Mouse (Mus musculus) cerebellum, adult 2 months (tissue): ENCODE measurements around the gene Capn11. TPM values are rescaled to one million over a fixed set of nuclear protein-coding genes. Genes with fewer than 3 reads are reported as not detected.

Experiments
- DNase-seq, 2 experiments: peaks; one replicate each; pipeline ENCODE4 v3.0.0; 2021
- H3K27ac ChIP-seq: fragments of 200-500 bp; 2 replicates; pipeline ENCODE4 v1.5.1; 2012; ENCODE audit warnings: low read length, control low read depth, inconsistent platforms; ENCODE audit not compliant: insufficient read depth
- H3K27me3 ChIP-seq: fragments of 200-500 bp; 2 replicates; pipeline ENCODE4 v1.6.1; 2012; ENCODE audit warnings: inconsistent platforms, mild to moderate bottlenecking, low read length, moderate library complexity; ENCODE audit not compliant: control insufficient read depth, insufficient read depth
- H3K4me1 ChIP-seq: fragments of 200-500 bp; 2 replicates; pipeline ENCODE4 v1.6.1; 2011; ENCODE audit warnings: low read length; ENCODE audit not compliant: control insufficient read depth, insufficient read depth
- H3K4me3 ChIP-seq: fragments of 200-500 bp; replicated peaks from 2 replicates; pipeline ENCODE3; 2011; ENCODE audit warnings: mild to moderate bottlenecking, low read depth, low read length, control low read depth; ENCODE audit not compliant: insufficient read depth
- CTCF ChIP-seq: fragments of 200-500 bp; IDR thresholded peaks from 2 replicates; pipeline ENCODE4 v1.5.1; 2011; ENCODE audit warnings: low read depth, mild to moderate bottlenecking, control low read depth, low read length, moderate library complexity, borderline replicate concordance; ENCODE audit not compliant: insufficient read depth
- POLR2A ChIP-seq: fragments of 200-500 bp; IDR thresholded peaks from 2 replicates; pipeline ENCODE4 v1.6.1; 2011; ENCODE audit warnings: low read length, control low read depth, borderline replicate concordance; ENCODE audit not compliant: insufficient read depth
- WGBS: fragments of 180-500 bp; shearing (Covaris S2); methylation state at CpG from one replicate; pipeline ENCODE4 v1.1.7; 2018; 5-methylcytosine and 5-hydroxymethylcytosine counted together
- polyA plus RNA-seq: library from polyadenylated mRNA; depleted of rRNA; stranded (reverse); fragments of >200 nt; gene quantifications from 2 replicates; pipeline ENCODE4 v1.2.3, GENCODE M21; 2012

Gene Capn11
- polyA plus RNA-seq, 1 experiment, result 4.7 TPM

DNA sequence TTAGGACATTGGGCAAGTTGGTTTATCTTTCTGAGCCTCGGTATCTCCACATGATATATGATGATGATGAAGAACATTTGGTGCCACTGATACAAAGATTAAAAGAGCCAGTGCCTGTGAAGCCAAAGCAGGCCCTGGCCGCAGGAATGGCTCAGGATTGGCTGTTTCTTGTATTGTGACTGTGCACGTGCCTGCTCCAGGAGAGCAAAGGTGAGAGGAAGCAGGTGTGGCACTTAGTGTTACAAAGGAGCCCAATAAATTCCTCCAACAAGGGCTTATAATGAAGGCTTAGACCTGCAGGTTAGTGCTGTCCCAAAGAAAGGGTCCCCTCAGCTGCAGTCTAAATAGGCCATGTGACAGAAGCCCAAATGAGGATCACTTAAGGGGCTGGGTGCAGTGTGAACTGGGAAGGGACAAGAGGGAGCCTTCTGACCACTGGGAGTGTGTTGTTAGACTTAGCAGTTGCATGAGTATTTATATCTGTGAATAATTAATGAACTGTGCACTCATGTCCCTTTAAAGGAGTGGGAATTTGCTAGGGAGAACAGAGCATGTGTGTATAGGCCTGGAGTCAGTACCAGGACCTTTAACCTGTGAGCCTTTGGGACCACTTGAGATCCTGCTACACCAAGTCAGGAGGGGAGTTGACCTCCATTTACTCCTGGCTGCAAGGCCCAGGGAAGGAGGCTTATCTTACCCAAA, 40.1 kb upstream of the Capn11 start:
- 93% methylated on average over 3 of the region's 3 CpGs for WGBS
- Histone ChIP-seq H3K4me3 (no peak overlapping the region), H3K27me3 (no peaks in the 10 kb centered on the region), H3K27ac (no peak overlapping the region), H3K4me1 (peaks cover 10% of the 10 kb centered on the region)
- TF ChIP-seq POLR2A, result no peak
- no peak for TF ChIP-seq CTCF
- no peak for DNase-seq

DNA sequence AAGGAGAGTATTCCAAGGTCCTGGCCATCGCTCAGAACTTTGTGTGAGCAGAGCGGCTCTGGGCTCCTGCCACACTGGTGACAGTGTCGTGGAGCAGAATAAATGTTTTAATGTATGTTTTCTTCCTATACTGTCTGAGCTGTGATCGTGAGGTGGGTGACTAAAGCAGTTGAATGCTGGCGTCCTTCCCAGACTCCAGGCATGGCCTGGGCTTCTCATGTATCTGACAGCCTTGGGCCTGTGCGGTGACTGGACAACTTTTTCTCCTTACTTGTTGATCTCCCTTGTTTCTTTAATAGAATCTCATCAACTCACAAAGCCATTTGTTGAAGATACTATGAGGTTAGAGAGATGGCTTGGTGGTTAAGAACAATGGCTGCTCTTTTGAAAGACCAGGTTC, 39.2 kb upstream of the Capn11 start:
- WGBS, result 68% methylated on average over 6 of the region's 6 CpGs
- no peak for DNase-seq
- H3K4me1 ChIP-seq, result peaks cover 13% of the 10 kb centered on the region

GRCm38 (mm10) chr17:45696981-45697380, 37.9 kb upstream of the Capn11 start:
- no peak for DNase-seq
- Histone ChIP-seq H3K27me3 (no peaks in the 10 kb centered on the region), H3K4me3 (no peak overlapping the region), H3K27ac (no peak overlapping the region), H3K4me1 (peaks cover 13% of the 10 kb centered on the region)
- TF ChIP-seq CTCF, result no peak
- TF ChIP-seq POLR2A, result no peak
- WGBS, result 90% methylated on average over 9 of the region's 9 CpGs

More for the DNA sequence above, 39.2 kb upstream of the Capn11 start:
- TF ChIP-seq POLR2A (no peak), CTCF (no peak)
- Histone ChIP-seq H3K27ac (no peak overlapping the region), H3K27me3 (no peaks in the 10 kb centered on the region), H3K4me3 (no peak overlapping the region)

DNA sequence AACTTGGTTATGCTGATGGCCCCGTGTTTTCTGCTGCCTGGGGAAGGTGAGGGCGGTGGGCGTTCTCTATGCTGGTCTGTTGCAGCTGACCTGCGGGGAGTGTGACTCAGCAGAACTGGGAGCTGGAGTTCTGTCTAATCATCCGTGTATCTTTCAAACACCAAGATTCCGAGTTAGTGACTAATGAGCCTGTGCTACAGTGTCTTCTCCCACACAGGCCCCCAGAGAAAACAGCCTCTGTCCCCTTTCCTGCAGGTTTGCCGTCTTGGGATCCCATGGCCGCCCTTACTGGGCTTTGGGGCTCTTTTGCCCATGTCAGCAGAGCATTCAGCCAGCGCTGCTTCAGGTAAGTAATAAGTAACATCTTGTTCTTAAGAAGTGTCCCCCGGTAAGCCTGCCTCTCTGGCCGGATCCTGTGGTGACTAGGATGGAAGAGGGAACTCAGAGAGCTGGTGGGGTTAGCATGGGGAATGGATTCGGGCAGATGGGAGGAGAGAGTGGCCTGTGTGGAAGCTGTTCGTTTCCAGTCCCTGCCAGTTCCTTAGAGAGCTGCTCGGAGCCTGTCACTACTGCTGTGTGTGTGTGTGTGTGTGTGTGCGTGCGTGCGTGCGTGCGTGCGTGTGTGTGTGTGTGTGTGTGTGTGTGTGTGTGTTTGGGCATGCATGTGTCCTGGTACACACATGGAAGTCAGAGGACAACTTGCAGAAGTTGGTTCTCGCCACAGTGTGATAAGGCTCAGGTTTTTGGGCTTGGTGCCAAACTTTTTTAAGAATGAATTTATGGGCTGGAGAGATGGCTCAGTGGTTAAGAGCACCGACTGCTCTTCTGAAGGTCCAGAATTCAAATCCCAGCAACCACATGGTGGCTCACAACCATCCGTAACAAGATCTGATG, 36.3 kb upstream of the Capn11 start:
- H3K4me1 ChIP-seq, result peaks cover 13% of the 10 kb centered on the region
- 73% methylated on average over 23 of the region's 23 CpGs for WGBS
- TF ChIP-seq POLR2A (no peak), CTCF (no peak)
- DNase-seq, result no peak
- no peaks in the 10 kb centered on the region for H3K27me3 ChIP-seq
- H3K4me3 ChIP-seq, result no peak overlapping the region
- no peak overlapping the region for H3K27ac ChIP-seq

DNA sequence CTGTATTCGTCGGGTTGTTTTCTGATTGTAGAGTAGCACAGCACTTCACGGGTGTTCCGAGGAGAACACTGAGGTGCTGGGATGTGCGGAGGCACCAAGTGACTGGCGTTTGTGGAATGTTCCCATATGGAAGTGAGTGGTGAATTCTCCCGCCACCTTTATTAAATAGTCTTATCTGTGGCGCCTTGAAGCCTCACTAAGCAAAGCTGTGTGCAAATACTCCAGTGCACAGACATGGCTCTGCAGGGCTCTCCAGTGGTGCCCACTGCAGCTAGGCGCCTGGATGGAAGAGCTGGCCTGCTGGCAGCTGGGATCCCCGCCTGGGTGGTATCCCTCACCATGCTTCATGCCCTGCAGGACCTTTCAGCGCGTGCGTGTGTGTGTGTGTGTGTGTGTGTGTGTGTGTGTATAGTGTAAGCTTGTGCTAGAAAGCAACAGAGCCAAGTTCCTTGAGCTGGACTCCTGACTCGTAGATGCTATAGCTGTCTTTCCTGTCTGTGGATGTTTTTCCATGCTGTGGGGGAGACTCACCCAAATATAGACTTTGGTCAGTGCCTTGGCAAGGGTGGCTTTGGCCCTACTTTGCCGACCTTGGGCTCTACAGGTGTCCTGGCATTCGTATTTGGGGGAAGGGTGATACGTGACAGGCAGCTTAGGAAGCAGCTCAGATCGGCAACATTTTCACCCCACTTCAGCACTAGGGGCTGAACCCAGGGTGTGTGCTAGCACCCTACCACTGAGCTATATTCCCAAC, 34.9 kb upstream of the Capn11 start:
- TF ChIP-seq POLR2A (no peak), CTCF (no peak)
- H3K27ac ChIP-seq, result no peak overlapping the region
- H3K27me3 ChIP-seq, result no peaks in the 10 kb centered on the region
- WGBS, result 58% methylated on average over 18 of the region's 18 CpGs
- DNase-seq, result no peak
- H3K4me3 ChIP-seq, result no peak overlapping the region
- H3K4me1 ChIP-seq, result peaks cover 7% of the 10 kb centered on the region

DNA sequence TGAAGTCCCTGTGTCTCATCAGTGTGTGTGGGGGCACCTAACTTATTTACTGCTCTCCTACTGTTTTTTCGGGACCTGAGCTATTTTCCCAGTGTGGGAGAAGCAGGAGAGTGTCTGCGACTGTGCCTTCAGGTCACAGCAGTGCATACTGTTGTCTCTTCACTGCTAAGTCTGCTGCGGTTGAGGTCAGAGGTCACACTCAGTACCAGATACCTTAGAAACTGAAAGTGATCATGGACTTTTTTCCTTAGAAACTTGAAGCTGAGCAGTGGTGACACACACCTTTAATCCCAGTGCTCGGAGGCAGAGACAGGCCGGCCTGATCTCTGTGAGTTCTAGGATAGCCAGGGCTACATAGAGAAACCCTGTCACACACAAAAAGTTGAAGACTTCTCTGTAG, 33.0 kb upstream of the Capn11 start:
- DNase-seq, result no peak
- whole genome bisulfite sequencing, result 87% methylated on average over 5 of the region's 5 CpGs
- TF ChIP-seq CTCF (no peak), POLR2A (no peak)
- peaks cover 8% of the 10 kb centered on the region for H3K4me1 ChIP-seq
- H3K27ac ChIP-seq, result no peak overlapping the region
- no peak overlapping the region for H3K4me3 ChIP-seq
- no peaks in the 10 kb centered on the region for H3K27me3 ChIP-seq

DNA sequence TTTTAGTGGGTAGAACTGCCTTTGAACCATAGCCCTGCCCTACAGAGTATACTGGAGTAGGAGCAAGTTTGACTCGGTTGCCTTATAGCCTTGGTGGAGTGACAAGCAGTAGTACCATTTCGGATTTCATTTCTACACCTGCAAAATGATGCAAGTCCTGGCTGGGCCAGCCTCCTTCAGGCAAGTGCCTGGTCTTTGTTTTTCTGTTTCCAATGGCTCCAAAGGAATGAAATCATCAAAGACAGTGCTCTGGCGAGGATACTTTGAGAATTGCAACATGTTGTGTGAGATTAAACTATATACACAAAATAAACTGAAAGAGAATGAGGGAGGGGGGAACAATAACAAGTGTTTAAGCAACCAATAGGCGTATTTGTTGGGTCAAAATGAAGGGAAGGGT, 30.9 kb upstream of the Capn11 start:
- TF ChIP-seq CTCF, result no peak
- TF ChIP-seq POLR2A, result no peak
- no peaks in the 10 kb centered on the region for H3K27me3 ChIP-seq
- 88% methylated on average over 4 of the region's 4 CpGs for WGBS
- H3K4me1 ChIP-seq, result peaks cover 11% of the 10 kb centered on the region
- H3K4me3 ChIP-seq, result no peak overlapping the region
- no peak overlapping the region for H3K27ac ChIP-seq
- no peak for DNase-seq
